Mouse (Mus musculus): ENCODE measurements at regions not wholly inside any gene's neighbourhood (a gene's known extent, or its start where the extent isn't known, plus 50 kb on each side); places are given as distances from the start of the nearest gene placed in this dataset.

- no peak for DNase-seq (ENCODE audit: low spot score in 2 of 2)
These were observed 380.1 kb downstream of the Hace1 start for GRCm38 (mm10) chr10:45957686-45958085.

- DNase-seq (ENCODE audit: low spot score in 2 of 2): no peak
These were observed 394.6 kb downstream of the Hace1 start for GRCm38 (mm10) chr10:45972240-45972639.

- no peak for DNase-seq (ENCODE audit: low spot score in 2 of 2)
These were observed 405.2 kb downstream of the Hace1 start for GRCm38 (mm10) chr10:45982731-45983274.

DNA sequence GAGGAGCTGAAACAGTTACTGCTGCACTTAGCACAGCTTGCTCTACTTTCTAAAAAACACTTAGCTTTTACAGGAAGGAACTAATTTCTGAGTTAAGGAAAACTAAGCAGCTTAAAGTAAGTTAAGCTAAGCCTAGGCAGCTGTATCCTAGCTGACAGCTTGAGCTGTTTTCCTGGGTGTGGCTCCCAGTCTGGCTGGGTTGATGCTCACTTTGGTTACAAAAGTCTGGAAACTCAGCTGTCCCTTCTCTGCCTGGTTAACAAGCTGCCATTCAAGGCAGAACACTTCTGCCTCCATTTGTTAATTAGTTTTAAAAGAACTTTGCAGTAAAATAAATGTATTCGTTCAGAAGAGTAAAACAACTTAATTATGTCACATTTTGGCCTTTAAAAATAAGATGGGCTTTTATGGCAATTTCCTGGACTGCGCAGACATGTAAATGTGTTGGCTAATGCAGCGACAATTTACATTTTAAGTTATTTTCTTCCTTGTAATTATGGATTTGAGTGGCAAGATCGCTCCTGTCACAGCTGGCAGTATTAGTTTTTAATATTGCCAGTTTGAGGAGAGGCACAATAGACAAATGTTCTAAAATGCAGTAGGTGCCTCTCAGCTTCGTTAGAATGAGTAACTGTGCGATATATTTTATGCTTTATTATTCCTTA lies 406.2 kb downstream of the Hace1 start:
- DNase-seq (ENCODE audit: low spot score in 2 of 2): no peak

DNA sequence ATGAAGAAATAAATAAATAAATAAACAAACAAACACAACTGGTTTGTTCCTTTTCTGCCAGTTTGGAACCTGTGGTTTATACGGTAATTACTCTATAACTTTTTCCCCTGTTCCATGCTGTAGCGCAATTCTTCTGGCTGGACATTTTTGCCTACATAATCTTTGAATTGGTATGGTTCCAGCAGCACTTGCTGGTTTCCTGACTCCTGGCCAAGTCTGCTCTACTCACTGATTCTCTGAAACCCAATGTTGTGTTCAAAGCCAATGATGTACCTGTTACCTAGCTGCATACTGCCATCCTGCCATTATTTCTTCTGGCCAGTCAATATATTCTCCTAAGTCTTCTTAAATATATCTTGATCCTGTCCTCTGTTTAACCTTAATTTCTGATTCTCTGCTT lies 408.7 kb downstream of the Hace1 start:
- DNase-seq (ENCODE audit: low spot score in 2 of 2): no peak

GRCm38 (mm10) chr10:46006319-46006718 lies 428.7 kb downstream of the Hace1 start:
- DNase-seq (ENCODE audit: low spot score in 2 of 2): no peak

DNA sequence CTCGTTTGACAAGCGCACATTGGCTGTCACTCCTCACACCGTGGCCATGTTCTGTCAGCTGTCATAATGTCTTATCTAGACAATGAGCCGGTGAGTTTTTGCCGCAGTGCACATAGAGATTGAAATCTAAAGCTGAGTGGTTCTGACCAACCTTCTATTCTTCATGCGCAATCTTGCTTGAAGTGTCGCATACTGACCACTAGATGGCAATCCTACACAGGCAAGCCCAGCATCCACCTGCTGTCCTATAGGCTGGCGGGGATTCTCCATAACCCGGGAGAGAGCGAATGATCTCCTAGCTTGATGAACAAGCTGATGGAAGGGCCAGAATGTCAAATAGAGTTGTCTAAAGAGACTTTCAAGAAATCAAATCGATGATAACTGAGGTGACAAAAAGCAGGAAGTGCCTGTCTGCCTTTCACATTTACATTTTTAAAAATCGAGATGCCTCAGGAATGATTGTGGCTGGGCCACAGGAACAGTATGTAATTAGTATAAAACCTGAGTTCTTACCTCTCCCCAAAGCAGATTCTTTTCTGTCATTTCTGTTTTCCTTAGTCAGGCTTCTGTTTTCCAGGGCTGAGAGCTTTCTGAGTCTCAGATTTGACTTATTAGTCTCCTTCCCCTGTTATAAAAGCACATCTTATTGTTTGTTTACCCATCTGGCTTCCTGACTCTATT lies 434.4 kb downstream of the Hace1 start:
- DNase-seq (ENCODE audit: low spot score in 2 of 2): peak; percentile 46 to 52

DNA sequence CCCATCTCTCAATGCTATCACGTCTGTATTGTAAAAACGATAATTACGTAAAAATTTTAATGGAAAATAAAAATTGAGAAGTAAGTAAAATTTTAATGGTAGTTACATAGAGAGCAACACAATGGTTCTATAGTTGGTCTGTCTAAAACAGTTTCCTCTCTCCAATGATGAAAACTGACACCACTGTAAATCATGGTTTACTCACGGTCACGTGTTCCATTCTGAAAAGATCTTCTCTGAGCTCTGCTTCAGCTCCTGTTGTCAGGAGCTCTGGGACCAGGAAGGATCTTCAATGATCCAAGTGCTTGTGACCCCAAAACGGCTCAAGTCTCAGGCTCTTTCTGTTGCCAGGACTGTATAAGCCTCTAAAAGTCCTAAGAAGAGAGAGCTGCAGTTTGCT lies 435.0 kb downstream of the Hace1 start:
- DNase-seq (ENCODE audit: low spot score in 2 of 2): no peak

DNA sequence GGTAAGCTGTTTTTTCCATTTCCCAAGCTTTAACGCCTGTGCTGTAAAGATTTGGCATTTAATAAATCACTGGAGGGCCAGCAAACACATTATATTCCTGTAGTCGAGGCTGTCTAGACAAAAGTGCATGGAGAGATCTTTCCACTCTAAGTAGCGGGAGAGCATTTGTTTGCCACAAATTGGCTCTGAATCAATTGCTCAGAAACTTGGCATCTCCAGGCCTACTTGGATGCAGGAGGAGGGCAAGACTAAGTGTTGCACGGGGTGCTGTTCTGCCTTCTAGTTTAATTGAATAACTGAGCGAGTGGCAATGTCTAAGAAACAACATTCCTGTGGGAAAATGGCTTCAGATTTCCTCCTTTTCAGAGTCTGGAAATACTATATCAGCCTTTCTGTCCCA lies 438.7 kb downstream of the Hace1 start:
- no peak for DNase-seq (ENCODE audit: low spot score in 2 of 2)

DNA sequence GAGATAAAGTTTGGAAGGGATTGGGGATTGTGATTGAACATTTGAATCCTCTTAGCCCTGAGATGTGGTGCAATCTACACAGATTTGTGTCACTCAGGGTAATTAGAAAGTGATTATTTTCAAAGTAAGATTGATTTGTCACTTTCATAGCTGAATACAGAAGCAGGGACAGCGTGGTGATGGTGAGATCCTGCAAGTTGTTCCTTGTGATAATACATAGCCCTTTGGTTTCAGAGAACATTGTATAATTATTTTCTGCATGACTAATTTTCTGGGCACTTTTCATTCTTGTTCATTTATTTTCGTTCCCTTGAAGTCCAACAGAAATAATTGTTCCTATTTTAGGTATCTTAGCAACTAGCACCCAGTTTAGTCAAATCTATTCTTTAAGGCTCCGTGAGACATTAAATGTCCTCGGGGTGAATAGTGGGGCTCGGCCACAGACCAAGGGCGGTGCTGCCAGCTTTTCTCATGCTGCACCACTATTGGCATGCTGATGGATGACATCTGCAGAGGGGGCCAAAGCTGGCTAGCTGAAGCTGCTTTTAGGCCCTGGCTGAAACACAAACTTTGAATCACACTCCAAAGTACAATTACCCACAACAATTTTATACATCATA lies 468.0 kb downstream of the Hace1 start:
- peak; percentile 16 to 17 for DNase-seq (ENCODE audit: low spot score in 2 of 2)

GRCm38 (mm10) chr10:46046094-46046749 lies 468.6 kb downstream of the Hace1 start:
- no peak for DNase-seq (ENCODE audit: low spot score in 2 of 2)

DNA sequence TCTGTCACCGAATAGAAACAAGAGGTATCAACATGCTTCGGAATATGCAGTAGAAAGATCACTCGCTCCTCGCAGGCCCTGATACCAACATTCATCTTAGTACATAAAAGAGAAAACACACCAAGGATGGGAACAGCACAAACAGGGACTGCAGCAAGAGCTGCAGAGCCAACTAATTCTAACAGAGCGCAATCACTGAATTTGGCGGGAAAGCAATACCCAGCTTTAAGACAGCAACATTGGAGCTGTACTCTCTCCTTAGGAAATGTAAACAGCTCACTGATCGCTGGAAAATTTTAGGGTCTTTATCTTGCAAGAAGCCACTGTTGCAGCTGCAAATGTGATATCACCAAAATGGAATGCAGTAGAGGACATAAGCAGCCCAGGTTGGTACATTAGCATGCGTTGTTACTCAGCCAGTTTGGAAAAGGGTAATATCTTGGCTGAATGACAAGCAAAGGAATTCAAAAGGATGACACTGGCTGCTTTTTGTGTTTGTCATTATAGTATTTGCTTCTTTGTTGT lies 469.3 kb downstream of the Hace1 start:
- DNase-seq (ENCODE audit: low spot score in 2 of 2): no peak

DNA sequence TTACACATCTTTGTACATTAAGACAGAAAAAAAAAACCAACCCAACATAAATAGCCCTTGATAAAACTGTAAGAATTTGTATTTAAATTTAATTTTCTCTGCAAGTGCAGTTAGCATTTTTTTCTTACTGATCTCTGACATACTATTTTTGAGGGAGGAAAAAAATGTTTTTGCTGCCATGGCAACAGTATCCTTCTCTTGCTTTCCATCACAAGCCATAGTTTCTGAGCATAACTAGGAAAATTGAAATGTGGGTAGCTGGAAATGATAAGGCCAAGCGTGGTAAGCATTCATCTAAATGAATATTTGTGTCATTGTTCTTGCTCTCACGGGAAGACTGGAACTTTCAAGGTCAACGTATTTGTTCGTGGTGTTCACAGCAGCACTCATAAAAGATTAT lies 470.0 kb downstream of the Hace1 start:
- no peak for DNase-seq (ENCODE audit: low spot score in 2 of 2)

- peak; percentile 14 to 65 for DNase-seq (ENCODE audit: low spot score in 2 of 2)
These were observed 480.0 kb downstream of the Hace1 start for GRCm38 (mm10) chr10:46057362-46058198.

DNA sequence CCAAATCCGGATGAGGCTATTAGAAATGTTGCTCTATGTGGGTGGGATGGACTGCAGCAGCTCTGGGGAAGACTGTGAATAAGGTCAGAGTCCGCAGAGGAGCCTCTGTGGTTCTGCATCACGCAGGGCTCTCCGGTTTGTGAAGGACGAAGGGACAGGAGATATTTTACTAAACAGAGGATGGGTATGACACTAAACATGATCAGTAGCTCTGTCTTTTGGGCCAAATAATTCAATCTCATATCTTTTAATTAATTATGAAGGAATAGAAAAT lies 480.5 kb downstream of the Hace1 start:
- DNase-seq (ENCODE audit: low spot score in 2 of 2): no peak

DNA sequence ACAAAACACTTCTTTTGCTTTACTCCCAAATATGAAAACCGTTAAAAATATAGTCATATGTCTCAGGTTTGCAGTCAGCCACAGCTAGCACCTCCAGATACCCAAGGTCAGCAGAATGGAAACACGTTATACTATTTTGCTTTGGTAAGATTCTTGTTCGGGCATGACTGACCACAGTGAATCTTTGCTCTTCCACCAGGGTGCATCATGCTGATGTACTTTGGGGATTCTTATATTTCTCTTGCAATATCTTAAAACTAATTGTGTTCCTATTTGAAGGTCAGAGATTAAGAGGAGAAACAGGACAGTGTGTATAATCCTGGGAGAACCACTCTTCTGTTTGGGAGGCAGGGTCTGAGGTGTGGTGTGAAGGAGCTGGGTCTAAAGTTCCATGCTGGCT lies 481.7 kb downstream of the Hace1 start:
- DNase-seq (ENCODE audit: low spot score in 2 of 2): no peak

- no peak for DNase-seq (ENCODE audit: low spot score in 2 of 2)
These were observed 486.2 kb downstream of the Hace1 start for GRCm38 (mm10) chr10:46063831-46064230.

DNA sequence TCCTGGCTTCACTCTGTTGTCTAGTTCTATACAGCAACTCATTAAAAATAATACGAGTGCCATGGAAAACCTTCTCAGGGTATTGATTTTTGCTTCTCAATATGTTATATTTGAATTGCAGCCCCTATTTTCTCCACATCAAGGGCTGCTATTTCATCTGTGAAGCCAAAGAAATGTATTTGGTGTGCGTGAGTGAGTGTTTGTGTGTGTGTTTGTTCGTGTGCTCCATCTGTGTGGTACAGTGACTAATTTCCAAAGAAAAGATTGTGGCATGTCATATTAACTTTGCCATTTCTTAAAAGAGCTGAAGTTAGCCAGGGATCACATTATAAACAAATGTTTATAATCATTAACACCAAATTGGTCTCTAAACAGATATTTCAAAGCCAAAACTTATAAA lies 493.1 kb downstream of the Hace1 start:
- DNase-seq (ENCODE audit: low spot score in 2 of 2): no peak

DNA sequence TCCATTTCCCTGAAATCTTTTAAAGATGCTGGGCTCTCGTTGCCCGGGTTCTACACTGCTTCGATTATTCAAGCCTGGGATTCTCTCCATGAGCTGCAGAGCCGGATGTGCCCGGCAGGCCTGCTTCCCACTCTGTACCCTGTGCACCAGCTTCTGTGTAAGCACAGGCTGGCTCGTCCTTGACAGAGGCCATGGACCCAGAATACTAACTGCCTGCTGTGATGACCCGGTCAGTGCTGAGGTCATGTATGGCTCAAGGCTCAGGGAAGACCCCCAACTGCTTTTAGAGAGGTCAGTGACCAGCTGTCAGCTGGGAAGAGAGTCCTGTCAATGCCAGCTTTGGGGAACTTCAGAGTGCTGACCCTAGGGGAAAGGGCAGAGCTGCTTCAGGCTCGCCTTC lies 493.6 kb downstream of the Hace1 start:
- no peak for DNase-seq (ENCODE audit: low spot score in 2 of 2)

GRCm38 (mm10) chr10:46071810-46072549 lies 494.4 kb downstream of the Hace1 start:
- no peak for DNase-seq (ENCODE audit: low spot score in 2 of 2)

All from frontal cortex, postnatal 14 days (tissue).